Mouse (Mus musculus): Measurements from ENCODE around the gene Ccdc28b.

GRCm38 (mm10) chr4:129662255-129662813 is 38.6 kb upstream of the Ccdc28b start:
- TF ChIP-seq CTCF (IDR thresholded peaks at IDR 0.05): no peak
- TF ChIP-seq EP300 (IDR thresholded peaks at IDR 0.05; ENCODE audit: insufficient read depth, low read depth, low read length): no peak

All from heart, adult 2 months (tissue).